Mouse (Mus musculus): ENCODE data around the gene Muc5b.
"Not testable (repeated sequence)": the region's sequence is repeated elsewhere in the genome, so short reads cannot be mapped to it uniquely, and the experiment has no call there.

Muc5b gene

DNA sequence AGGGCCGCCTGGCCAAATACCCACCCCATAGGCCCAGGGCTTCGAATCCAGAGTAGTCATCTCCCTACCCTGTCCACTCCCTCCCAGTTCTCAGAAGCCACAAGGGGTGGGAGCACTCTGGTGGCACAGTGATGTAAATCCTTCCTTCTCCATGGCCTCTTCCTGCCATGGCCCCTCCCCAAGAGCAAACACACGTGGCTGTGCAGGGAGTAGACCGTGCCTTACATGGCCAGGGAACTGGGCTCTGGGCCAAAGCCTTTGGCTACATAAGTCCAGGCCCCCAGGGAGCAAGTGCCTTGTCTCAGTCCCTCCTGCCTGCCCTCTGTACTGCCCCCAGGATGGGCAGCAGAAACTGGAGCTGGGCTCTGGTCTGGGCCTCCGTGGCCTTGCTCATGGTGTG lies at the start of gene Muc5b:
Gene Muc5b, plus strand, starts transcription at position 292 of the 400 bp plus-strand sequence.
- no peak for DNase-seq (ENCODE audit: low read depth, low spot score)

DNA sequence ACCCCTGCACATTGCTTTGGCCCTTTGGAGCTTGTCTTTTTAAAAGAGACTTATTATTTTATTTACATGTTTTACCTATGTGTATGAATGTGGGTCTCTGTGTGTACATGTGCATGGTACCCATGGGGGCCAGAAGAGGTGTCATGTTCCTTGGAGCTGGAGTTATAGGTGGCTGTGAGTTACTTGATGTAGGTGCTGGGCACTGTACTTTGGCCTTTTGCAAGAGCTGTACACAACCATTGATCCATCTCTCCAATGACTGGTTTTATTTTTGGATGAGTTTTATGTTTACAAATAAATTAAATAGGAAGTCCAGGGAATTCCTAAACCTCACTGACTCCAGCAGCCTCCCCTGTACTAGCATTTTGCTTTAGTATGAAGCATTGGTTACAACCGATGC lies 44.6 kb upstream of the Muc5b start:
- no peak for DNase-seq (ENCODE audit: low read depth, low spot score)

DNA sequence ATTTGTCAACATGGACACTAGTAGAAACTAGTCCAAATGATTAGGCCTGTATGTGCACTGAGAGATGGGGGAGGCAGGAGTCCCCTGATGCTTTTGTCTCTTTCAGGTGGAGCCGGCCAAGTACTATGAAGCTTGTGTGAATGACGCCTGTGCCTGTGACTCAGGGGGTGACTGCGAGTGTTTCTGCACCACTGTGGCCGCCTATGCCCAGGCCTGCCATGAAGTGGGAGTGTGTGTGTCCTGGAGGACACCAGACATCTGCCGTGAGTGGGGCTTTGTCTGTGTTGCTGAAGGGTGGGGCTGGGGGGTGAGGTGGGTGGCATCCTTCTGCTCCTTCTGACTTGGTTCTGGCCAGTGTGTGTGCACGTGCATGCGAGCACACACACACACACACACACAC lies 35.7 kb upstream of the Muc5b start:
- no peak for DNase-seq (ENCODE audit: low read depth, low spot score)

DNA sequence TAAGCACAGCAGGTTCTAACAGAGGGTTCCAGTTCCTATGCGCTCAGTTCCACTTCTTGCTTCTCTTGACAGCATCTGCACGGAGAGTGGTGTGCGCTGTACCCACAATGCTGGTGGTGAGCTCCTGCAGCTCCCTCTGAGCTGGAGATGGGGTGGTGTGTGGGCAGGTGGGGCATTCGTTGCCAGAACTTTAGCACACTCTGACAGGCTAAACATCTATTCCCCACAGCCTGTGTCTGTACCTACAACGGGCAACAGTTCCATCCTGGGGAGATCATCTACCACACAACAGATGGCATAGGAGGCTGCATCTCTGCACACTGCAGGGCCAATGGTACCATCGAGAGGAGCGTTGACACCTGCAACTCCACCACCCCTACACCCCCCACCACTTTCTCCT lies 33.5 kb upstream of the Muc5b start:
- no peak for DNase-seq (ENCODE audit: low read depth, low spot score)

DNA sequence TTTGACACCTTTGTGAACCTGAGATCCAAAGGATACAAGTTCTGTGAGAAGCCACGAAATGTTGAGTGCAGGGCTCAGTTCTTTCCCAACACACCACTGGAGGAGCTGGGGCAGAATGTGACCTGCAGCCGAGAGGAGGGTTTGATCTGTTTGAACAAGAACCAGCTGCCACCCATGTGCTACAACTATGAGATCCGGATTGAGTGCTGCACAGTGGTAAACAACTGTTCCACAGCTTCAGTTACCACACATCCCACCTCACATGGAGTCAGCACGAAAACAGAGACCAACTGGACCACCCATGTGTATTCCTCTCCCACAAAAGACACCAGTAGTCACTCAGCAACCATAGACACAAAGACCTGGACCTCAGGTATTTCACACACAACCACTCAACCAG lies 31.0 kb upstream of the Muc5b start:
- DNase-seq (ENCODE audit: low read depth, low spot score): not testable (repeated sequence)

DNA sequence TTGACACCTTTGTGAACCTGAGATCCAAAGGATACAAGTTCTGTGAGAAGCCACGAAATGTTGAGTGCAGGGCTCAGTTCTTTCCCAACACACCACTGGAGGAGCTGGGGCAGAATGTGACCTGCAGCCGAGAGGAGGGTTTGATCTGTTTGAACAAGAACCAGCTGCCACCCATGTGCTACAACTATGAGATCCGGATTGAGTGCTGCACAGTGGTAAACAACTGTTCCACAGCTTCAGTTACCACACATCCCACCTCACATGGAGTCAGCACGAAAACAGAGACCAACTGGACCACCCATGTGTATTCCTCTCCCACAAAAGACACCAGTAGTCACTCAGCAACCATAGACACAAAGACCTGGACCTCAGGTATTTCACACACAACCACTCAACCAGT lies 28.9 kb upstream of the Muc5b start:
- DNase-seq (ENCODE audit: low read depth, low spot score): not testable (repeated sequence)

DNA sequence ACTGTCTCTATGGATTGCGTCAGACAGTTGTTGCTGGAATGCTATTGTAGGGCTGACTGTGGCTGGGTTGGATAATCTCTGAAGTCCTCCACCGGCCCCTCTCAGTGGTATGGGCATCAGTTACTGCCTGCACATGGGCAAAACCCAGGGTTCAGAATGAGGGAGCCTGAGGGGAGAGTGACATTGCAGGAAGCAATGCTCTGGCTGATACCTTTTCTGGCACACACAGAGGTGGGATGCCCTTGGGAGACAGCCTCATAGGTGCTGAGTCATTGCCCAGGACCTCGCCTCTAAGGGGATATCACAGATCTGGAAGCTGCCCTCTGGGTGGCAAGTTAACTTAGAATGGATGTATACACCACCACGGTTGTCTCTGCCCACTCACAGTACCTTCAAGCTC lies 25.5 kb upstream of the Muc5b start:
- DNase-seq (ENCODE audit: low read depth, low spot score): no peak

DNA sequence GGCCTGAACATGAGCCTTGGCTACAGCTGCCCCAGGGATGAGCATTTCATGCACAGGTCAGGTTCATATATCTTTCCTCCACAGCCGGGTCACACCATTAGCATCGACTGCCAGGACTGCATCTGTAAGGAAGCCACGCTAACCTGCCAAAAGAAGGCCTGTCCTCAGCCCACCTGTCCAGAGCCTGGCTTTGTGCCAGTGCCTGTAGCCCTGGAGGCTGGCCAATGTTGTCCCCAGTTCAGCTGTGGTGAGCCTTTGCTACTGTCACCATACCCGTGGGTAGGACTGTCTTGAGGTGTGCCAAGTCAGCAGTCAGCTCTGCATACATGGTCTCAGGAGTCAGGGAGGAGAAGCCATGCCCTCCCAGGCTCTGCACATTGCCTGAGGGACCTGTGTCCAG lies 23.5 kb upstream of the Muc5b start:
- no peak for DNase-seq (ENCODE audit: low read depth, low spot score)

DNA sequence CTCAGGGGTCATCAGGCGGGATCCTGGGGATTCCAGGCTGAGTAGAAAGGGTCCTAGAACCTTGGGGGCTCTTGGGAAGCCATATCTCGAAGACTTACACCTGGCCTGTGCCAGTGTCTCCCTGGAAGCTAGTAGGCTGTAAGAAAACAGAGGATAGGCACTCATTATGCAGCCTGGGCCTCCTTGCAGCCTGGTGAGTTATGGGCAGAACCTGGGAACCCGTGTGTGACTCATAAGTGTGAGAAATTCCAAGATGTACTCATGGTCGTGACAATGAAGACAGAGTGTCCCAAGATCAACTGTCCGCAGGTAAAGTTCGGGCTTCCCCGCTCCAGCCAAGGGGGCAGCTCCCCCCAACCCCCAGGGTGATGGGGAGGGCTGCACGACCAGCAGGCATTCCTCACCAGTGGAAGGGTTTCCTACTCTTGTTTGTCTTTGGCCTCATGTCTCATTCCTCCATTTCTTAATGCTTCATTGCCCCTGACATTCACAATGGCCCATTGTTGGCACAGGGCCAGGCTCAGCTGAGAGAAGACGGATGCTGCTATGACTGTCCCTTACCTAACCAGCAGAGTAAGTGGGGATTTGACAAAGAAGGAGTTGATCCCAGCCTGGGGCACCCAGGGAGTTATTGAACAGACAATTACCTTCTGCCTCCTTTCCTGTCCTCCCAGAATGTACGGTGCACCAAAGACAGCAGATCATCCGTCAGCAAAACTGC lies 21.4 kb upstream of the Muc5b start:
- no peak for DNase-seq (ENCODE audit: low read depth, low spot score)

DNA sequence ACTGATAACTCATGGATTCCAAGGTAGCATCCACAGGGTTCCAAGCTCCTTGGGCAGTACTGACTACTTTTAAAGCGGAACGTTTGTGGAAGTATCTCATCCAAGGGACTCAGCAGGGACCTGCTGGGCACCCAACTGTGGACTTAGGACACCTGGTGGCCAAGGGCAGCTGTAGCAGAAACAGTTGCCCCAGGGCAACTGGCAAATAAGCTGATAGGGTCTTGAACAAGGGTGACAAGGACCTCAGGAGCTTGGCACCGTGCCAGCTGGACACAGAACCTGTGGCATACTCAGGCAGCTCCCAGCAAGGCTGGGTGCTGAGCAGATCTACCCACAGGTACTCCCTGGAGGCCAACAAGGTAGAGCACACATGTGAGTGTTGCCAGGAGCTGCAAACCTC lies 20.6 kb upstream of the Muc5b start:
- no peak for DNase-seq (ENCODE audit: low read depth, low spot score)

DNA sequence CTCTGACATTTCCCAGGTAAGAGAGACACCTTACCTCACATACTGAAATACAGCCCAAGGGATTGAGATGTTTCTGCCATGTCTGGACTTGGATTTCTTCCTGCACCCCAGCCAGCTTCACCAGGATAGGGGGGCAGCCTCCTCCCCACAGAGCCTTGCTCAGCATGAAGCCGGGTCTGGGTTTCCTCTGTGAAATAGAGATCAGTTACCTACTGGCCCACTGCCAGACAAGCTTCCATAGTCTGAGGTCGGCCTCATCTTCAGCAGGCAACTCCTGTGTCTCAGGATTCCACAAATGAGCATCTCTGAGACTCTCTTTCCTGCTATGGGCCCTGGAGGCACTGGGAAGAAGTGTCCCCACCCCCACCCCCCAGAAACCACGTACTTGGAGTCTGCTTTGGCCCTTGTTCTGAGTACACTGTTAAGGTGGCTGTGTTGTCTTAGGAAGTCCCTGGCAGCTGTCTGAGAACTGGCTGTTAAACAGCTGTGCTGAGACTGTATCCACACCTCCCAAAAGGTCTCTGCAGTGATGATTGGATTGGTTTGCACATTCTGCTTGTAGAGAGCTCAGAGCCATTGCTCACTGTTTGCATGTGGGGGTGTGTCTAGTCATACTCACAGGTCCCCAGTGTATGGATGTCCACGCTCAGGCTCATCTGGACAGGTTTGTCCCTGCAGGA lies 16.1 kb upstream of the Muc5b start:
- no peak for DNase-seq (ENCODE audit: low read depth, low spot score)

DNA sequence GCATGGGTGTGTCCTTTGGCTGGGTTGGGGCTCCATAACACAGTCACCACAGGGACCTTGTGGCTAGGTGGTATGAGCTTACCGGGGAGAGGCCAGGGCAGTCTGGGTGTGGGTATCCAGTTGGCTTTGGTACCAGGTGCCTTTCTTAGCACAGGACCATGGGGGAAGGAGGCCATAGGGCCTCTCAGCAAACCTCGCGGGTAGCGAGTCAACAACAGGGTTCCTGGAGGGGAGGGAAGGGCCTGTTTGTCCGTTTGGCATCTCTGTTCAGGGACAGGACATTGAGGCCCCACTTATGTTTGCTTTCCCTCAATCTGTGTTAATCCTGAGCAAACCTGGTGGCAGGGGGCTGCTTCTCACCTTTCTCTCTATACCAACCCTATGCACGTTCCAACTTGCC lies 15.2 kb upstream of the Muc5b start:
- DNase-seq (ENCODE audit: low read depth, low spot score): no peak

DNA sequence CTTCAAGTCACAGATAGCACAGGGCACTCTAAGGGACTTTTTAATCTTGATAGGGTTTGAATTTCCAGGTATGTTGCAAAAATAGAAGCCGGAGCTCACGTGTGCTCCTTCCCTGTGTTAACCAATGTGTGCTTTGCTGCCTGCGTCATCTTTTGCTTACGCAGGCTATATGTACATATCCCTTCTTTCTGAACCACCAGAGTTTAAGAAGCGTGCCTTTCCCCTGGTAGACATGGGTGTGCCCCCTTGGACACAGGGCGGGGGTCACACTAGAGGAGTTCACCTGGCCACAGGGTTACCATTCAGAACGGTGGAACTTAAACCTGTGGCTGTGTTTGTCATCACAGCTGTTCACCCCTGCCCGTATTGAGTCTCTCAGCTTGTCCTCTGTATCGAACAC lies 14.5 kb upstream of the Muc5b start:
- no peak for DNase-seq (ENCODE audit: low read depth, low spot score)

DNA sequence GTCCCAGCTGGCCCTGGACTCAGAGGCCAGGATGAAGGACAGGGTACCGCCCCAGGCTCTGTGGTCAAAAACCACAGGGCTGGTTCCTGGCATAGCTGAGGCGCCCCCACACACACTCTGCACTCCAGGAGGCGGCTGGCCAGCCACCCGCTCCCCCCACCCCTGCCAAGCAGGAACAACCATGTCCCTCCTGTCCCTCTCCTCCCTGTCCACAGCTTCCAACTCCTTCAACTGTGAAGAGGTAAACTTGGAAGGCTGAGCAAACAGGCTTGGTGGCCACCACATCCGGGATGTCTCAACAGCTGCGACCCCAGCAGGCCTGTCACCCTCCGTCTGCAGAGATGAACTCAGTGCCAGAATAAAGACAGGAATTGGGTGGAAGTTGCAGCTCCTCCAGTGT lies 2.9 kb upstream of the Muc5b start:
- no peak for DNase-seq (ENCODE audit: low read depth, low spot score)

DNA sequence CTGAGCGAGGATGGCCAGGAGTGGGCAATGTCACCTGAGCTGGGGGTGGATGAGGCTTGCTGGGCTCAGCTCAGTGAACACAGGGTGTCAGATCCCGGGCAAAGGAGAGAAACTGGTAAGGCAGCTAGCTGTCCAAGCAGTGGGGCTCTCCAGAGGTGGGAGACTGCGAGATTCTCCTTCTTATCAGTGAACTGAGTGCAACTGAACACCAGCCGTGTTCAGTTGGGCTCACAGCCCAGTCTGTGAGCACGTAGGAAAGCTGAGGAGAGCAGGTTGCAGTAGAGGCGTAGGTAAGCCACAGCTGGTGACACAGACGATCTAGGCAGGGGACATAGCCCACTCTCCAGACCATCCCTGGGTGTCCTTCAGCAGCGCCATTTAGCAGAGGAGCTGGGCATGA lies 2.4 kb upstream of the Muc5b start:
- DNase-seq (ENCODE audit: low read depth, low spot score): no peak

DNA sequence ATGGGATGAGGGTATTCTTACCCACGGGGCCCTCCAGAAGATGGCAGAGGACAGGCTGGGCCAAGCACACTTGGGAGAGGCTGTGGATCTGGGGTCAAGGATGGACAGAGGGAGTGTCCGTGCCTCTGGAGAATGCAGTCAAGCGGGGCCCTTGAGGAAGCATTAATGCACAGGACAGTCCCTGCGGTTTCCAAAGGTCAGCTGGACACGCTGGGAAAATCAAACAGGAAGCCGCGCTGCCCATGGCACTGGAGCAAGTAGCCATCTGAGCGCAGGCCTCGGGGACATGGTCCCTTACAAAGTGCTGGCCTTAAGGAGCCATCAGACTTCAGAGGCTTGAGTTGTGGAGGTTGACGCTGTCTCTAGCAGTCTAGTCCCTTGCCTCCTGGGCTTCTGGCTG lies 1.5 kb downstream of the Muc5b start:
- DNase-seq (ENCODE audit: low read depth, low spot score): no peak

DNA sequence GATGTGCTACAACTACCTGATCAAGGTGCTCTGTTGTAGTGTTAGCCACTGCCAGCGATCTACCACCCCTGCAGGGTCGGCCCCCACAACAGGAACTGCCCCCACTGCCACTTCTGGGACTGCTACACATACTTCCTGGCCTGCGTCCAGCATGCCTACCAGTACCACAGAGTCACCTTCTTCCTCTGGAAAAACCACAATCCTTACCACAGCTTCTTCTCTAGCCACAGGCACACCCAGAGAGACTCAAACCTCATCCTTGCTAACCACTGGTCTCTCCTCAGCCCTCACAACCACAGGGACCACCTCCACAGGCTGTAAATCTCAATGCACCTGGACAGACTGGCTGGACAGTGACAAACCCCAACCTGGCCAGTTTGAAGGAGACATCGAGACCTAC lies 22.2 kb downstream of the Muc5b start:
- DNase-seq (ENCODE audit: low read depth, low spot score): no peak

DNA sequence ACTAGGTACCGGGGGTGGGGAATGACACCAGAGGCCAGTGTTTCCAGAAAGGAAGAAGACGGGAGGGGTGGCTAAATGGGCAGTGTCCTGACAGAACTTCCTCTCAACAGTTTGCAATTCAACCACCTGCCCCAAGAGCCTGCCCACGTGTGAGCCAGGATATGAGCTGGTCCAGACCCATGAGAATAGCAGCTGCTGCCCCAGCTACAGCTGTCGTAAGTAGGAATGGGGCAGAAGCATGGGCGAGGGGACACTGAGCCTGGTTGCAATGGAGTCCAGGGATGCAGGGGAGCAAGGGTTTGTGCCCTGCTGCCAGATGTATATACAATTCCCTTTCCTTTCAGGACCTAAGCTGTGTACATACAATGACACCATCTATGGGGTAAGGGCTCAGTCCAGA lies 30.8 kb downstream of the Muc5b start:
- no peak for DNase-seq (ENCODE audit: low read depth, low spot score)

DNA sequence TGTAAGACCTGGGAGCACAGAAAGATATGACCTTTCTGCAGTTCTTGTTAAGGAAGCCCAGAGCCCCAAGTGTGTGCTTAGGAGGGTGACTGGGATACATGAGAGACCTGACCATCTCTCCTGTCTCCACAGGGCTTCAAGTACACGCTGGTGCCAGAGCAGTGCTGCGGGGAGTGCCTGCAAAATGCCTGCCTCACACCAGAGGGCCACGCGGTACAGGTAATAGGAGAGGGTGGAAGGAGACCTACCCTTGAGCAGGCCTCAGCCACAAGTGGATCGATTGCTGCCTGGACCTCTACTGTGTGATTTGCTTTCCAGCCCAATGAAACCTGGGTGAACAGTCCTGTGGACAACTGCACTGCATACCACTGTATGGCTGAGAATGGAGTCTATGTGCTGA lies 31.7 kb downstream of the Muc5b start:
- no peak for DNase-seq (ENCODE audit: low read depth, low spot score)

DNA sequence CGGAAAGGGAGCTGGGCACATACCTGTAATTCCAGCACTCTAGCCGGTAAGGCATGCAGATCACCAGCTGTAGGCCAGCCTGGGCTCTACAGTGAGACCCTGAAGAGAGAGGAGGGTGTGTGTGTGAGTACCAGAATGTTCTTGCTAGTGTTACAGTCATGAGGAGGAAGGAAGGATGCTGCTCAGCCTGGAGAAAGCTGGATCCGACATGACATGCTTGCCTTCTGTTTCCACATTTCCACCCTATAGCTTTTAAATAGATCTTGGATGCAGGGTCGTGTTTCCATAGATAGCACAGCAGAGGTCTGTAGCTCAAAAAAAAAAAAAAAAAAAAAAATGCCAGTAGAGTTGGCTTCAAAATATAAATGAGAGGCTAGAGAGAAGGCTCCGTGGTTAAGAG lies 36.0 kb downstream of the Muc5b start:
- no peak for DNase-seq (ENCODE audit: low read depth, low spot score)

DNA sequence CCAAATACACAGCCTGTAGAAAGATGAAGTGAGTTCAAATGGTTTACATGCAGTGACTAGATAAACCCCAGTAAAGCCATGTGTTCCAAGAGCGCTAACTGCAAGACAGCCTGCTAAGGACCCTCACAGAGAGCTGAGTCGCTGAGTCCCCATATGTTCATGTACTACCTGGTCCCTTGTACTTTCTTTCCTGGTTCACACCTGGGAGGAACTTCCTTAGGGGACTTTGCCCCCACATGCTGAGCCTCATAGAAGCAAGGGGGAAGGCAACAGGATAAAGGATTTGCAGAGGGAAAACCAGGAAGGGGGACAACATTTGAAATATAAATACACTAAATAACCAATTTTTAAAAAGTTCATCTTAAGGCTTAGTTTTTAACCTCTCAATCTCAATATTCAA lies 39.9 kb downstream of the Muc5b start:
- DNase-seq (ENCODE audit: low read depth, low spot score): no peak

DNA sequence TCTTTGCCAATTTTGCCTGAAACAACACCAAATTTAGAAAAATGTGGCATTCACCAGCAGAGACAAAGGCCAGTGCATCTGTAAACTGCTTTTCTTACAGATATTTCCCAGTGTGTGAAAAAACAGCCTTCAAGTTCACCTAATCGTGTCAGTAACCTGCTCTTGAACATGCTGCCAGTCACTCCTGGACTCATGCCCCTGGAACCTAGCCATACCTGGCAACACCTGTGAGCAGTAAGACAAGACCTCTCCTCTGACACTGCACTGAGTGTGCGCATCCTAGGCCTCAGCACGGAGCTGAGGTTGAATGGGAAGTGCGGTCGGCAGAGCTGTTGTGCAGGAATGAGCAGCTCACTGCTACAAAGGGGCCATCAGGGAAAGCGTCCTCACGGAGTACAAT lies 53.3 kb downstream of the Muc5b start:
- no peak for DNase-seq (ENCODE audit: low read depth, low spot score)

DNA sequence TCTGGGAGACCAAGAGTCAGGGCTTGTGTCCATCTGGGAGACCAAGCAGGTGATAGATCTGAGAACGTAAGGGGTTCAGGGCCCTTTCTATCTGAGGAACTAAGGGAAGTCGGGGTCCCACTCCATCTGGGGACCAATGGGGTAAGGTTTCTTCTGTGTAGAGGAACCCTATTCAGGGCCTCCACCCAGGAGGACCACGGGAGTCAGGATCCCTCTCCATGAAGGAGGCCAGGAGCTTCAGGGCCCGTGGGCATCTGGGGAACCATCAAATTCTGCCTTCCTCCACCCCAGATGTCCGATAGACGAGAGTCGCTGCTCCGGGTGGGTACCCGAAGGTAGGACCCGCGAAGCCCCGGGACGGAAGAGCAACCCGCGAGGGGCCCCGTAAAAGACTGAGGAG lies 63.0 kb downstream of the Muc5b start:
- peak; percentile 37 for DNase-seq (ENCODE audit: low read depth, low spot score)

DNA sequence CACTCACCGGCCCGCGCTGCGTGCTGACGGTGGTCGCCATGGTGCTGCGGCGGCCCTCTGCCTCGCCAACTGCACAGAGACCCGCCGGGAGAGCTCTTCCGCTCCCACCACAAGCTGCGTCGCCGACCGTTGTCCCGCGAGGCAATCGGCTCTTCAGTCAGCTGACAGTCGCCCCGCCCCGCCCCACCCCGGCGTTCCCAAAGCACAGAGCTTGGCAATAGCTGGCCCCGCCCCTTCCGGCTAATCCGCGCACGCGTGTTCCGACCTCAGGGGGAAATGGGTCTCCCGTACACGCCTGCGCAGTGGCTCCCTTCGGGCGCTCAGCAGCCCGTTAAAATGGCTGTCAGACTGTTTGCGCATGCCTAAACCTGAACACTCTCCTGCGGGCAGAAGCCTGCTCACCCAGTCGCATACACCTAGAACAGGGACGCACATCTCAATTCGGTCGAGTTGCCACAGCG lies 63.4 kb downstream of the Muc5b start:
- peak; percentile 100 for DNase-seq (ENCODE audit: low read depth, low spot score)

Measured in c-Kit-negative CD71-positive TER-119-positive erythroid progenitor cells, embryonic 14.5 days (primary cell).